8 mouse cellular contexts compared by ENCODE assay signal in the genomic region with DNA sequence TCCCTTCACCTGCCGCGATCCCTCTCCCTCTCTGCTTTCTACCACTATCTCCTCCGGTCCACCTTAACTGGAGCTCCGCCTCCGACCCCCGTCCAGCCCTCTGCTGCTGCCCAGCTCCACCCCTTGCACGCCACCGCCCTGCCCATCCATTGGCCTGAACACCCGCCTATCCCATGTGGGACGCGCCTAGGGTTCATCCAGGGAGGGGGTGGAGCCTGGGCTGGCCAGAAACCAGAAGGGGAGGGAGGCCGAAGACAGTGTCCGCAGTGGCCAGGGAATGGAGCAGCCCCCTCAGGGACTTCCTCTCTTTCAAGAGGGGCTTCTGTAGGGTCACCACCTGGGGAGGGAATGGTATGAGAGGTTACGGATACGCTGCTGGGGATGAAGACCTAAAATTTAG. TPM values are rescaled to one million over a fixed set of nuclear protein-coding genes. Genes with fewer than 3 reads are reported as not detected.
DNase-seq lines count a peak whose midpoint lies in the region; ATAC-seq lines count a peak whose summit lies in the region.

No protein-coding gene starts in this region.

- H3K4me2 ChIP-seq in intestine, embryonic 15.5 days (replicated peaks): peak overlapping the region; percentile 92

- peak; percentile 88 for ATAC-seq in intestine, embryonic 15.5 days
- peak; percentile 85 for ATAC-seq in megakaryocyte-erythroid progenitor cell, adult 5-6 weeks (replicated peaks; ENCODE audit: low FRiP score, low TSS enrichment, poor library complexity, severe bottlenecking)

- H3K36me3 ChIP-seq in intestine, embryonic 15.5 days: no peaks in the 10 kb centered on the region

- peak overlapping the region; percentile 61 for H3K4me3 ChIP-seq in intestine, embryonic 15.5 days (replicated peaks)

- no peaks in the 10 kb centered on the region for H3K27me3 ChIP-seq in intestine, embryonic 15.5 days (replicated peaks)

- peak; percentile 99 for DNase-seq in adrenal gland, adult 8-10 months
- DNase-seq in embryo, embryonic 11.5 days (ENCODE audit: low read depth, low spot score): peak; percentile 93
- peak; percentile 99 for DNase-seq in gastrocnemius, postnatal 25 days
- peak; percentile 95 to 97 for DNase-seq in left cerebral cortex, postnatal 14 days (ENCODE audit: low spot score in 2 of 2)
- DNase-seq in right cerebral cortex, postnatal 14 days: peak; percentile 95
- DNase-seq in urinary bladder, postnatal 36 days (ENCODE audit: low spot score in 2 of 2): peak; percentile 99

- intact Hi-C loops in left cerebral cortex, postnatal 14 days (cut with DNase I): no loop called here

- peak overlapping the region; percentile 93 for H3K27ac ChIP-seq in intestine, embryonic 15.5 days

- H3K4me1 ChIP-seq in intestine, embryonic 15.5 days (replicated peaks): peaks cover 55% of the 10 kb centered on the region

- WGBS in intestine, embryonic 15.5 days: under 1% methylated on average over 15 of the region's 15 CpGs

- no peaks in the 10 kb centered on the region for H3K9me3 ChIP-seq in intestine, embryonic 15.5 days

- H3K9ac ChIP-seq in intestine, embryonic 15.5 days: peak overlapping the region; percentile 69

RNA-seq across cellular contexts. Expression of a gene that starts 1.0 kb away (rescaled TPM):
- total RNA-seq in adrenal gland, adult 8-10 months (2022): 10 to 100 TPM; 59.9 to 98.9 (median 77.9) TPM
- 10 to 100 TPM; 23.0 to 23.7 TPM for total RNA-seq in gastrocnemius, postnatal 25 days (2021)
- 8.9 and 10.4 TPM in 2 replicates for polyA plus RNA-seq in intestine, embryonic 15.5 days (2015; fragmentation: Nextera tagmentation; extraction: Ambion mirVana)
- 1 to 10 TPM; 8.0 to 9.1 TPM for total RNA-seq in left cerebral cortex, postnatal 14 days (2021)
- total RNA-seq in megakaryocyte-erythroid progenitor cell, adult 5-6 weeks (2014; fragmentation: Nextera tagmentation): 5.0 and 6.6 TPM in 2 replicates
- 7.3 and 11.5 TPM in 2 replicates for total RNA-seq in megakaryocyte-erythroid progenitor cell, adult 5-6 weeks (2017)

RNA-seq across cellular contexts. Expression of a gene that starts 9.0 kb away (rescaled TPM):
- 1 to 10 TPM in 2 of 4 experiments, under 1 TPM in 1, not detected in 1; 0.22 to 3.1 (median 1.3) TPM for total RNA-seq in adrenal gland, adult 8-10 months (2022)
- 1 to 10 TPM in 1 of 2 experiments, not detected in 1; 1.2 TPM for total RNA-seq in gastrocnemius, postnatal 25 days (2021)
- polyA plus RNA-seq in intestine, embryonic 15.5 days (2015; fragmentation: Nextera tagmentation; extraction: Ambion mirVana): not detected in 2 replicates
- total RNA-seq in left cerebral cortex, postnatal 14 days (2021): 1 to 10 TPM; 1.6 to 4.0 TPM
- 3.5 and 3.6 TPM in 2 replicates for total RNA-seq in megakaryocyte-erythroid progenitor cell, adult 5-6 weeks (2014; fragmentation: Nextera tagmentation)
- not detected in 2 replicates for total RNA-seq in megakaryocyte-erythroid progenitor cell, adult 5-6 weeks (2017)

RNA-seq across cellular contexts. Expression of a gene that starts 18.1 kb away (rescaled TPM):
- total RNA-seq in adrenal gland, adult 8-10 months (2022): 10 to 100 TPM; 25.7 to 39.9 (median 33.0) TPM
- total RNA-seq in gastrocnemius, postnatal 25 days (2021): 10 to 100 TPM; 43.3 to 44.5 TPM
- 32.9 and 33.3 TPM in 2 replicates for polyA plus RNA-seq in intestine, embryonic 15.5 days (2015; fragmentation: Nextera tagmentation; extraction: Ambion mirVana)
- 10 to 100 TPM; 30.6 to 31.4 TPM for total RNA-seq in left cerebral cortex, postnatal 14 days (2021)
- total RNA-seq in megakaryocyte-erythroid progenitor cell, adult 5-6 weeks (2014; fragmentation: Nextera tagmentation): 24.8 and 27.7 TPM in 2 replicates
- total RNA-seq in megakaryocyte-erythroid progenitor cell, adult 5-6 weeks (2017): 10.7 and 12.6 TPM in 2 replicates

RNA-seq across cellular contexts. Expression of a gene that starts 24.6 kb away (rescaled TPM):
- 10 to 100 TPM; 20.3 to 33.2 (median 27.4) TPM for total RNA-seq in adrenal gland, adult 8-10 months (2022)
- 1 to 10 TPM; 3.1 to 3.4 TPM for total RNA-seq in gastrocnemius, postnatal 25 days (2021)
- 383 and 386 TPM in 2 replicates for polyA plus RNA-seq in intestine, embryonic 15.5 days (2015; fragmentation: Nextera tagmentation; extraction: Ambion mirVana)
- total RNA-seq in left cerebral cortex, postnatal 14 days (2021): 1 to 10 TPM; 3.5 to 4.0 TPM
- total RNA-seq in megakaryocyte-erythroid progenitor cell, adult 5-6 weeks (2014; fragmentation: Nextera tagmentation): 185 and 237 TPM in 2 replicates
- 127 and 184 TPM in 2 replicates for total RNA-seq in megakaryocyte-erythroid progenitor cell, adult 5-6 weeks (2017)

RNA-seq across cellular contexts. Expression of a gene that starts 24.6 kb away (rescaled TPM):
- total RNA-seq in adrenal gland, adult 8-10 months (2022): 100 to 1,000 TPM; 108 to 136 (median 122) TPM
- total RNA-seq in gastrocnemius, postnatal 25 days (2021): 10 to 100 TPM; 21.1 to 23.8 TPM
- 85.6 and 87.3 TPM in 2 replicates for polyA plus RNA-seq in intestine, embryonic 15.5 days (2015; fragmentation: Nextera tagmentation; extraction: Ambion mirVana)
- total RNA-seq in left cerebral cortex, postnatal 14 days (2021): 10 to 100 TPM; 12.6 to 14.5 TPM
- 95.9 and 113 TPM in 2 replicates for total RNA-seq in megakaryocyte-erythroid progenitor cell, adult 5-6 weeks (2014; fragmentation: Nextera tagmentation)
- 40.2 and 68.5 TPM in 2 replicates for total RNA-seq in megakaryocyte-erythroid progenitor cell, adult 5-6 weeks (2017)

Comparison
In these comparisons a context has a peak if more than half of its experiments do, and no peak if none do; other contexts are left out.
1. Peak in every context shown above with its lines: DNase-seq, ATAC-seq, H3K4me3 ChIP-seq and H3K27ac ChIP-seq.